Mouse (Mus musculus) C2C12 (cell line): Measurements from ENCODE around the gene Gatad2a.

Experiments used
- CTCF ChIP-seq: IDR thresholded peaks from one replicate; pipeline ENCODE4 v1.5.1; 2011; ENCODE audit not compliant: control insufficient read depth, insufficient read depth, insufficient read length
- MAX ChIP-seq: IDR thresholded peaks from one replicate; pipeline ENCODE4 v1.6.1; 2011; ENCODE audit warnings: mild to moderate bottlenecking, control low read depth
- MYOD1 ChIP-seq: IDR thresholded peaks from one replicate; pipeline ENCODE4 v1.6.1; 2011; ENCODE audit warnings: low read depth; ENCODE audit not compliant: control insufficient read depth, insufficient read length

DNA sequence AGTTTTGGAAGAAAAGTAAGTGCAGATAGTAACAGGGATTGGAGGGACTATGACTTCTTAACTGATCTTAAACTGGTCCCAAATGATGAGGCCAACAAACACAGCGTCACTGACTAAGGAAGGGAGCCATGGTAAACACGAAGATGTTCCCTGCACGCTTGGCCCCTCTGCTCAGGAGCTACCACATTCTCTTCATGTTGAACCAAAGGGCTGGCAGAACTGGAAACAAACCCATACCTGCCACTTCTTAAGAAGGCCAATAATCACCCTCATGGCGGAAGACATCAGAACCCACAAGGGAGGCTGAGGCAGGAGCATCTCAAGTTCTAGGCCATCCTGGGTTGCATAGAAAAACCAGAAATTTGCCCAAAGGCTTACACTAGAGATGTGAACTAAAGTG lies 3.1 kb upstream of the Gatad2a start:
- TF ChIP-seq CTCF: no peak
- no peak for TF ChIP-seq MAX
- no peak for TF ChIP-seq MYOD1
